Mouse (Mus musculus): Measurements from ENCODE around the gene Aldh1b1. TPM values are rescaled to one million over a fixed set of nuclear protein-coding genes. Genes with fewer than 3 reads are reported as not detected.

Gene Aldh1b1
- polyA plus RNA-seq, 1 experiment from 2014 or later, result 3.0 TPM

- WGBS, result 2% methylated on average over 17 of the region's 17 CpGs
- H3K9ac ChIP-seq, result no peak overlapping the region
Observed at GRCm38 (mm10) chr4:45819208-45819931, 20.5 kb downstream of the Aldh1b1 start.

GRCm38 (mm10) chr4:45820074-45820830 lies 21.4 kb downstream of the Aldh1b1 start:
- peaks cover 32% of the 10 kb centered on the region for H3K27me3 ChIP-seq
- ATAC-seq (ENCODE audit: insufficient number of reproducible peaks, low FRiP score, low TSS enrichment, low read depth), result no peak
- H3K4me3 ChIP-seq, result no peak overlapping the region
- peak overlapping the region; percentile 60 for H3K4me2 ChIP-seq
- H3K9me3 ChIP-seq, result no peaks in the 10 kb centered on the region
- H3K9ac ChIP-seq, result no peak overlapping the region
- no peaks in the 10 kb centered on the region for H3K36me3 ChIP-seq
- WGBS, result 38% methylated on average over 8 of the region's 8 CpGs
- H3K4me1 ChIP-seq, result peaks cover 15% of the 10 kb centered on the region; the same call in 1 of the 2 replicates
- no peak overlapping the region for H3K27ac ChIP-seq

More at GRCm38 (mm10) chr4:45819208-45819931, 20.5 kb downstream of the Aldh1b1 start:
- Histone ChIP-seq H3K9me3 (no peaks in the 10 kb centered on the region), H3K4me2 (peak overlapping the region; percentile 60), H3K4me1 (peaks cover 15% of the 10 kb centered on the region; the same call in 1 of the 2 replicates), H3K27ac (no peak overlapping the region; the same call in 1 of the 2 replicates), H3K4me3 (peak overlapping the region; percentile 24), H3K36me3 (no peaks in the 10 kb centered on the region), H3K27me3 (peaks cover 23% of the 10 kb centered on the region)
- ATAC-seq (ENCODE audit: insufficient number of reproducible peaks, low FRiP score, low TSS enrichment, low read depth), result no peak; the same call in 1 of the 2 replicates

GRCm38 (mm10) chr4:45821995-45822394 lies 23.2 kb downstream of the Aldh1b1 start:
- H3K9ac ChIP-seq, result no peak overlapping the region
- no peak overlapping the region for H3K4me2 ChIP-seq
- no peak for ATAC-seq (ENCODE audit: insufficient number of reproducible peaks, low FRiP score, low TSS enrichment, low read depth)
- no peak overlapping the region for H3K27ac ChIP-seq
- no peak overlapping the region for H3K4me3 ChIP-seq
- H3K9me3 ChIP-seq, result no peaks in the 10 kb centered on the region
- H3K27me3 ChIP-seq, result peaks cover 49% of the 10 kb centered on the region
- H3K4me1 ChIP-seq, result peaks cover 24% of the 10 kb centered on the region
- WGBS, result 43% methylated on average over 3 of the region's 3 CpGs
- H3K36me3 ChIP-seq, result no peaks in the 10 kb centered on the region

- H3K4me3 ChIP-seq, result no peak overlapping the region
- H3K27ac ChIP-seq, result no peak overlapping the region
- H3K27me3 ChIP-seq, result peaks cover 59% of the 10 kb centered on the region
- no peak overlapping the region for H3K4me2 ChIP-seq
- H3K9me3 ChIP-seq, result no peaks in the 10 kb centered on the region
- no peak overlapping the region for H3K9ac ChIP-seq
- no peaks in the 10 kb centered on the region for H3K36me3 ChIP-seq
- ATAC-seq (ENCODE audit: insufficient number of reproducible peaks, low FRiP score, low TSS enrichment, low read depth), result no peak
- H3K4me1 ChIP-seq, result peaks cover 24% of the 10 kb centered on the region
- WGBS, result 27% methylated on average over 11 of the region's 11 CpGs
Observed at GRCm38 (mm10) chr4:45822781-45823575, 24.2 kb downstream of the Aldh1b1 start.

GRCm38 (mm10) chr4:45824049-45824760 lies 25.4 kb downstream of the Aldh1b1 start:
- Histone ChIP-seq H3K27me3 (peaks cover 72% of the 10 kb centered on the region), H3K4me2 (no peak overlapping the region), H3K9ac (no peak overlapping the region), H3K4me1 (peaks cover 16% of the 10 kb centered on the region), H3K27ac (no peak overlapping the region), H3K36me3 (no peaks in the 10 kb centered on the region), H3K4me3 (no peak overlapping the region), H3K9me3 (no peaks in the 10 kb centered on the region)
- ATAC-seq (ENCODE audit: insufficient number of reproducible peaks, low FRiP score, low TSS enrichment, low read depth), result no peak
- 7% methylated on average over 10 of the region's 10 CpGs for WGBS

GRCm38 (mm10) chr4:45824761-45825556 lies 26.1 kb downstream of the Aldh1b1 start:
- 23% methylated on average over 14 of the region's 14 CpGs for WGBS
- Histone ChIP-seq H3K9me3 (no peaks in the 10 kb centered on the region), H3K9ac (no peak overlapping the region), H3K4me3 (no peak overlapping the region), H3K4me2 (no peak overlapping the region), H3K36me3 (no peaks in the 10 kb centered on the region), H3K27ac (no peak overlapping the region), H3K27me3 (peaks cover 79% of the 10 kb centered on the region), H3K4me1 (peaks cover 9% of the 10 kb centered on the region)
- no peak for ATAC-seq (ENCODE audit: insufficient number of reproducible peaks, low FRiP score, low TSS enrichment, low read depth)

- peaks cover 9% of the 10 kb centered on the region for H3K4me1 ChIP-seq
- peak within 1 kb of the TSS; percentile 77 for H3K4me2 ChIP-seq
- no peaks in the 10 kb centered on the region for H3K9me3 ChIP-seq
- H3K36me3 ChIP-seq, result no peaks in the 10 kb centered on the region
- H3K27ac ChIP-seq, result no peak within 1 kb of the TSS
- H3K4me3 ChIP-seq, result peak within 1 kb of the TSS; percentile 39
- no peak for ATAC-seq (ENCODE audit: insufficient number of reproducible peaks, low FRiP score, low TSS enrichment, low read depth)
- H3K9ac ChIP-seq, result no peak within 1 kb of the TSS
- 1% methylated on average over 91 of the region's 91 CpGs for WGBS
- peaks cover 88% of the 10 kb centered on the region for H3K27me3 ChIP-seq
Observed at GRCm38 (mm10) chr4:45826275-45827040, 27.6 kb downstream of the Aldh1b1 start, which contains the start of gene Igfbpl1. Igfbpl1 (minus strand) TSS chr4:45826923.

- no peak overlapping the region for H3K27ac ChIP-seq
- no peaks in the 10 kb centered on the region for H3K36me3 ChIP-seq
- H3K27me3 ChIP-seq, result peaks cover 68% of the 10 kb centered on the region
- H3K4me1 ChIP-seq, result peaks cover 9% of the 10 kb centered on the region
- H3K4me2 ChIP-seq, result no peak overlapping the region
- H3K4me3 ChIP-seq, result no peak overlapping the region
- no peaks in the 10 kb centered on the region for H3K9me3 ChIP-seq
- WGBS, result 50% methylated on average over 13 of the region's 13 CpGs
- no peak overlapping the region for H3K9ac ChIP-seq
- no peak for ATAC-seq (ENCODE audit: insufficient number of reproducible peaks, low FRiP score, low TSS enrichment, low read depth)
Observed at GRCm38 (mm10) chr4:45829907-45830759, 31.3 kb downstream of the Aldh1b1 start.

GRCm38 (mm10) chr4:45831996-45832395 lies 33.2 kb downstream of the Aldh1b1 start:
- Histone ChIP-seq H3K4me2 (no peak overlapping the region), H3K4me1 (no peaks in the 10 kb centered on the region), H3K27ac (no peak overlapping the region), H3K27me3 (peaks cover 49% of the 10 kb centered on the region), H3K36me3 (no peaks in the 10 kb centered on the region), H3K4me3 (no peak overlapping the region), H3K9ac (no peak overlapping the region), H3K9me3 (no peaks in the 10 kb centered on the region)
- 84% methylated on average over 7 of the region's 7 CpGs for WGBS
- ATAC-seq (ENCODE audit: insufficient number of reproducible peaks, low FRiP score, low TSS enrichment, low read depth), result no peak
